Mouse (Mus musculus) cortical plate, adult 2 months (tissue): Measurements from ENCODE around the gene Lpp.

Source experiments
- CTCF ChIP-seq: fragments of 200-500 bp; IDR thresholded peaks from 2 replicates; pipeline ENCODE4 v1.5.1; 2011; ENCODE audit warnings: mild to moderate bottlenecking, control low read depth, low read length; ENCODE audit not compliant: insufficient read depth; ENCODE audit errors: extremely low read depth
- POLR2A ChIP-seq: fragments of 200-500 bp; IDR thresholded peaks from 2 replicates; pipeline ENCODE4 v1.6.1; 2011; ENCODE audit warnings: mild to moderate bottlenecking, low read length, control low read depth; ENCODE audit not compliant: insufficient read depth; ENCODE audit errors: extremely low read depth

- TF ChIP-seq CTCF (no peak), POLR2A (no peak)
Observed at GRCm38 (mm10) chr16:24603342-24603741, 210.0 kb downstream of the Lpp start.
